Mouse (Mus musculus): ENCODE measurements around the gene Ip6k2. TPM values are rescaled to one million over a fixed set of nuclear protein-coding genes. Genes with fewer than 3 reads are reported as not detected.

Gene Ip6k2
- 10 to 100 TPM; 13.1 to 13.8 TPM for polyA plus RNA-seq (2017; shearing (Covaris generic))

GRCm38 (mm10) chr9:108783548-108784463 is at the start of gene Ip6k2:
Ip6k2 (plus strand) TSS chr9:108783796.

GRCm38 (mm10) chr9:108808163-108808665 is 24.6 kb downstream of the Ip6k2 start, which contains the start of gene Nckipsd:
Nckipsd (plus strand) TSS chr9:108808368.

DNA sequence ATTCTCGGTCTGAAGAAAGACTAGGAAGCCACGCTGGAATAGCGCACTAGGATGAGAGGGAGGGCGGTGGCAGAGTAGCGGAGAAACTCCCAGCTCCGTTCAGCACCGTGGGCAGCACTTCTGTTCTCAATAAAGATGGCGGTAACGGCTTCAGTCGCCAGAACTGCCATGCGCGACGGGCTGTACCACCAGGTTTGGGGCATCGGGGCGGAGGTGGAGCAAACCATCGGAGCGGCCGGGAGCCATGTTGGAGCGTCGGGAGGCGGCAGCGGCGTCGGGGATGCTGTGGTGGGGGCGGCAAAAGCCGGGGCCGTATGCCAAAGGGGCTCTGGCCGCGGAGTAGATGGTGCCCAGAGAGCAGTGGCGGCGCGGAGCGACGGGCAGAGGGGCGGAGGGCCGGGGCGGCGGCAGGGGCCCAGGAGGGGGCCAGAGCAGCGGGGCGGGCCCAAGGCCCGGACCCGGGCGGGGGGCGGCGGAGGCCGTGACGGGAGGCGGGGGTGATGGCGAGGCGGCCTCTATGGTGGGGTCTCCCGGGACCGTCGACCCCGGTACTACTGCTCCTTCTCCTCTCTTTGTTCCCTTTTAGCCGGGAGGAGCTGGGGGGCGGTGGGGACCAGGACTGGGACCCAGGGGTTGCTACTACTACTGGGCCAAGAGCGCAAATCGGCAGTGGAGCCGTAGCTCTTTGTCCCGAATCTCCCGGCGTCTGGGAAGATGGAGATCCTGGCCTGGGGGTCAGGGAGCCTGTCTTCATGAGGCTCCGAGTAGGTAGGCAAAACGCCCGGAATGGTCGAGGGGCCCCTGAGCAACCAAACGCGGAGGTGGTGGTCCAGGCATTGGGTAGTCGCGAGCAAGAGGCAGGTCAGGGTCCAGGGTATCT is 42.5 kb downstream of the Ip6k2 start, which contains the start of gene Celsr3:
TSS of gene Celsr3 (plus strand) at position 501 of the 880 bp plus-strand sequence.

DNA sequence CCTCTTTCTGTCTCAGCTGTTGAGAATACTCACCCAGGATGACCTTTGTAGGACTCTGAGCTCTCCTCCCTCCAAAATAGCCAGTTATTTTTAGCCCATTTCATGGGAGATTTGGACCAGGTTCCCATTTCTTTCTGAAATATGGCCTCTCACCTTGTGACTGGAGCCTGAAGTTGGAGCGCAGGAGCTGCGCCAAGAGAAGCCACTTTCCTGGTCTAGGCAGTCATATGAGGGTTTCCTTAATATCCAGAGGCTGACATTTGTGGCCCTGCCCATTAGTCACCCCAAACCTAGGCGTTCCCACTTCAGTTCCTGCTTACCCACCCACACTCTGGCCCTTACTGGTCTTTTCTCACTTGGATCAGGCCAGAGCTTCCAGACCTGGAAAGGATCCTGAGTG is 69.4 kb downstream of the Ip6k2 start, which contains the start of gene Slc26a6:
TSS of gene Slc26a6 (plus strand) at position 308 of the 400 bp plus-strand sequence.

Other genes with a start within 250 kb of the Ip6k2 start
- 10 to 100 TPM; 65.6 to 70.4 TPM for gene Impdh2, start 223.5 kb upstream of the Ip6k2 start, polyA plus RNA-seq (2017; shearing (Covaris generic))
- 10 to 100 TPM; 64.1 to 70.8 TPM for gene Ndufaf3, start 216.4 kb upstream of the Ip6k2 start, polyA plus RNA-seq (2017; shearing (Covaris generic))
- gene Dalrd3, start 213.9 kb upstream of the Ip6k2 start, polyA plus RNA-seq (2017; shearing (Covaris generic)): 100 to 1,000 TPM; 102 to 133 TPM
- gene Wdr6, start 205.1 kb upstream of the Ip6k2 start, polyA plus RNA-seq (2017; shearing (Covaris generic)): 10 to 100 TPM; 56.5 to 71.2 TPM
- 10 to 100 TPM; 10.1 to 18.2 TPM for gene P4htm, start 186.1 kb upstream of the Ip6k2 start, polyA plus RNA-seq (2017; shearing (Covaris generic))
- 10 to 100 TPM; 73.3 to 80.5 TPM for gene Arih2, start 134.4 kb upstream of the Ip6k2 start, polyA plus RNA-seq (2017; shearing (Covaris generic))
- gene Slc25a20, start 121.7 kb upstream of the Ip6k2 start, polyA plus RNA-seq (2017; shearing (Covaris generic)): 10 to 100 TPM; 40.7 to 49.3 TPM
- gene Prkar2a, start 94.5 kb upstream of the Ip6k2 start, polyA plus RNA-seq (2017; shearing (Covaris generic)): 10 to 100 TPM; 11.9 to 32.9 TPM
- 10 to 100 TPM; 15.6 to 21.2 TPM for gene Nckipsd, start 24.6 kb downstream of the Ip6k2 start, polyA plus RNA-seq (2017; shearing (Covaris generic))
- under 1 TPM; 0.04 to 0.64 TPM for gene Celsr3, start 42.5 kb downstream of the Ip6k2 start, polyA plus RNA-seq (2017; shearing (Covaris generic))
- 10 to 100 TPM; 14.3 to 22.6 TPM for gene Slc26a6, start 69.5 kb downstream of the Ip6k2 start, polyA plus RNA-seq (2017; shearing (Covaris generic))
- not detected for gene Tmem89, start 130.8 kb downstream of the Ip6k2 start, polyA plus RNA-seq (2017; shearing (Covaris generic))
- 100 to 1,000 TPM; 280 to 352 TPM for gene Uqcrc1, start 152.8 kb downstream of the Ip6k2 start, polyA plus RNA-seq (2017; shearing (Covaris generic))
- 1 to 10 TPM in 1 of 2 experiments, under 1 TPM in 1; 0.57 to 5.2 TPM for gene Col7a1, start 169.8 kb downstream of the Ip6k2 start, polyA plus RNA-seq (2017; shearing (Covaris generic))
- gene Ucn2, start 202.2 kb downstream of the Ip6k2 start, polyA plus RNA-seq (2017; shearing (Covaris generic)): not detected
- gene Pfkfb4, start 208.0 kb downstream of the Ip6k2 start, polyA plus RNA-seq (2017; shearing (Covaris generic)): 1 to 10 TPM; 5.4 to 8.1 TPM

Measured in inflammation-experienced regulatory T-cells (primary cell).